ENCODE assay signal across 21 mouse cellular contexts in the genomic region with DNA sequence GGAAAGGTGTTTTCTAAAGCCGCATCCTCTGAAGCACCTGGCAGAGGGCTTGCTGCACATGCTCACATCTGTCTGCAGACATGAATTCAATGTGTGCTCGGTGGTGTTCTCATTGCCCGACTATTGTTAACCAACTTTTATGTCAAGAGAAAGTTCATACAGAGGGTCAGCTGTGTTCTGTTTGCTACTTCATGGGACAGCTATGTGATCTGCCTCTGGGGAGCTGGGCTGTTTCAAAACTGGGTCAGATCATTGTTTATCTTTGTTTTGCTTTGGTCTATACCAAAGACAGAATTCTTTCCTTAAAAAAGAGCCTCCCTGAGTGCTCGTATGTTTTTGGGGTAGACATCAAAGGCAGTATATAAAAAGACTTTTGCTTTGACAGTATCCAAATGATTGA.
"Had no signal": no experiment of that assay in that cellular context is flagged by ENCODE, and none has a peak within 500 bp of the region (broad histone marks: within the 10 kb centered on the region; RNA-seq: fewer than 3 reads in every experiment).

No protein-coding gene starts in this region.

- H3K9me3 ChIP-seq: limb, embryonic 12.5 days; limb, embryonic 15.5 days; liver, embryonic 12.5 days; liver, embryonic 15.5 days; midbrain, embryonic 10.5 days; midbrain, embryonic 13.5 days; stomach, embryonic 15.5 days had no signal

- H3K9ac ChIP-seq: limb, embryonic 12.5 days; limb, embryonic 15.5 days; liver, embryonic 12.5 days; liver, embryonic 15.5 days; lung, embryonic 14.5 days; midbrain, embryonic 13.5 days; stomach, embryonic 15.5 days had no signal

- DNase-seq: kidney, adult 18-20 months; kidney, adult 9 months; kidney, postnatal 14 days; kidney, postnatal 4 days; left cerebral cortex, postnatal 4 days; lung, embryonic 14.5 days; lung, postnatal 10 days; lung, postnatal 36 days; retina, postnatal 1 day; right cerebral cortex, postnatal 25 days; spleen, adult 18-20 months; thymus, postnatal 25 days had no signal

- H3K36me3 ChIP-seq: limb, embryonic 12.5 days; limb, embryonic 15.5 days; liver, embryonic 12.5 days; liver, embryonic 15.5 days; midbrain, embryonic 10.5 days; midbrain, embryonic 13.5 days; stomach, embryonic 15.5 days had no signal

- H3K4me3 ChIP-seq: limb, embryonic 12.5 days; limb, embryonic 15.5 days; liver, embryonic 12.5 days; liver, embryonic 15.5 days; megakaryocyte, embryonic 14.5 days; midbrain, embryonic 10.5 days; midbrain, embryonic 13.5 days; stomach, embryonic 15.5 days had no signal

- H3K4me2 ChIP-seq: limb, embryonic 12.5 days; limb, embryonic 15.5 days; liver, embryonic 12.5 days; liver, embryonic 15.5 days; lung, embryonic 14.5 days; midbrain, embryonic 13.5 days; stomach, embryonic 15.5 days had no signal

- H3K27ac ChIP-seq: limb, embryonic 12.5 days; limb, embryonic 15.5 days; liver, embryonic 12.5 days; liver, embryonic 15.5 days; midbrain, embryonic 10.5 days; midbrain, embryonic 13.5 days; stomach, embryonic 15.5 days had no signal

- H3K27me3 ChIP-seq: limb, embryonic 12.5 days; limb, embryonic 15.5 days; liver, embryonic 12.5 days; liver, embryonic 15.5 days; midbrain, embryonic 13.5 days; stomach, embryonic 15.5 days had no signal

- ATAC-seq: liver, embryonic 12.5 days; midbrain, embryonic 13.5 days; midbrain, embryonic 16.5 days had no signal
